Mouse (Mus musculus) liver, embryonic 13.5 days (tissue): ENCODE results near the gene Sprn. TPM values are rescaled to one million over a fixed set of nuclear protein-coding genes. Genes with fewer than 3 reads are reported as not detected.
A peak's percentile ranks its signal among the peaks of the same experiment; 100 is the strongest.

Experiments
- ATAC-seq: fragments of 200-750 bp; cut with Nextera tagmentation; 2 replicates; pipeline ENCODE4 v1.8.0; 2017; ENCODE audit warnings: low read depth, mild to moderate bottlenecking, moderate number of reproducible peaks, moderate library complexity
- DNase-seq: peaks from one replicate; pipeline ENCODE4 v3.0.0; 2022
- H3K27ac ChIP-seq: fragments of 300-500 bp; sonication (generic); 2 replicates; pipeline ENCODE4 v1.5.1; 2015; ENCODE audit warnings: moderate library complexity, mild to moderate bottlenecking, inconsistent platforms
- H3K27me3 ChIP-seq: fragments of 300-500 bp; sonication (generic); 2 replicates; pipeline ENCODE4 v1.6.1; 2015; ENCODE audit warnings: mild to moderate bottlenecking, inconsistent platforms
- H3K36me3 ChIP-seq: fragments of 300-500 bp; sonication (generic); 2 replicates; pipeline ENCODE4 v1.6.1; 2015; ENCODE audit warnings: mild to moderate bottlenecking, inconsistent platforms
- H3K4me1 ChIP-seq: fragments of 300-500 bp; sonication (generic); replicated peaks from 2 replicates; pipeline ENCODE4 v1.6.1; 2015; ENCODE audit warnings: inconsistent platforms
- H3K4me2 ChIP-seq: fragments of 300-500 bp; sonication (generic); 2 replicates; pipeline ENCODE4 v1.6.1; 2015; ENCODE audit warnings: inconsistent platforms, mild to moderate bottlenecking, moderate library complexity
- H3K4me3 ChIP-seq: fragments of 300-500 bp; sonication (generic); replicated peaks from 2 replicates; pipeline ENCODE4 v1.5.1; 2015; ENCODE audit warnings: mild to moderate bottlenecking, inconsistent platforms
- H3K9ac ChIP-seq: fragments of 300-500 bp; sonication (generic); 2 replicates; pipeline ENCODE4 v1.6.1; 2015; ENCODE audit warnings: mild to moderate bottlenecking, inconsistent platforms
- H3K9me3 ChIP-seq: fragments of 300-500 bp; sonication (generic); replicated peaks from 2 replicates; pipeline ENCODE4 v1.6.1; 2016; ENCODE audit warnings: inconsistent platforms
- WGBS: fragments of 180-500 bp; shearing (Covaris S2); methylation state at CpG from one replicate; pipeline ENCODE4 v1.1.7; 2015; ENCODE audit not compliant: insufficient replicate concordance; 5-methylcytosine and 5-hydroxymethylcytosine counted together
- polyA plus RNA-seq: library from polyadenylated mRNA; unstranded; fragments of >200 nt; fragmentation: Nextera tagmentation; extraction: Ambion mirVana; gene quantifications from 2 replicates; pipeline ENCODE4 v1.2.1, GENCODE M21; 2015

Sprn gene
- polyA plus RNA-seq = 0.02 TPM in 1 of 2 replicates, not detected in the other

DNA sequence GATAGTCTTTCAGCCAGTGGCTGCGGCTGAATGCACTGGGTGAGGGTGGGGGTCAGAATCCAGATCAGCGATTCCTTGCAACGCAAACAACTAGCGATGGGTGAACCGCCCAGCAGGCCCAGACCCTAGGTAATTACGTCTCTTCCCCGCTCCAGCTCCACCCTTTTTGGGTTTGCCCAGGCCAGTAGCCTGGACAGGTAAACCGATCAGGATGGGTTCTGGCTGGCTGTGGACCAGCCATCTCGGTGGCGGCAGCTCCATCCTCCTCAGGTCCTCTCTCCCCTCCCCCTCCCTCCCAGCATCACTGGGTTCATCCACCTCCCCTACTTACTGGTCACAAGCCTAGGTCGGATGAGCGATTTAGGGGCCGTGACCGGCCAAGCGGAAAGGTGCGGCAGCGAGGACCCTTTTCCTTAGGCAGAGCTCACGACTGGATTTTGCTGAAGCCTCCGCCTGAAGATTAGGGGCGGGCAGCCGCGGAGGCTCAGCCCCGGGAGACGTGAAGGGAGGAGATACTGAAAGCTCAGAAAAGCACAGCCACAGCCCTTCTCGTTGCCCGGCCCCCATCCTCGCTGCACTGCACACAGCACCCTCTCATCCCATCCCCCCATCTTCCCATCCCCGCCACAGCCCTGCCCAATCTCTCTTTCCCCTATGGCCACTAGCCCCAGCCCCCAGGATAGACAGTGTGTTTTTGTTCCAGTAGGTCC lies at the start of gene Sprn:
Sprn (minus strand) TSS at position 660 of the 710 bp plus-strand sequence.
- 10% methylated on average over 28 of the region's 28 CpGs for WGBS
- H3K9me3 ChIP-seq = no peaks in the 10 kb centered on the region
- no peak within 1 kb of the TSS for H3K27ac ChIP-seq
- peaks cover 6% of the 10 kb centered on the region; the same call in 1 of the 2 replicates for H3K36me3 ChIP-seq
- no peak within 1 kb of the TSS for H3K4me3 ChIP-seq
- ATAC-seq (no peak), DNase-seq (no peak)
- no peaks in the 10 kb centered on the region for H3K4me1 ChIP-seq
- H3K4me2 ChIP-seq = no peak within 1 kb of the TSS
- peaks cover 53% of the 10 kb centered on the region for H3K27me3 ChIP-seq
- no peak within 1 kb of the TSS for H3K9ac ChIP-seq

GRCm38 (mm10) chr7:140201090-140201489 lies 46.4 kb upstream of the Sprn start:
- 61% methylated on average over 4 of the region's 4 CpGs for WGBS
- no peak overlapping the region for H3K4me2 ChIP-seq
- ATAC-seq = peak; percentile 67

GRCm38 (mm10) chr7:140196002-140196401 lies 41.3 kb upstream of the Sprn start:
- H3K4me3 ChIP-seq = no peak overlapping the region
- DNase-seq = no peak
- H3K27me3 ChIP-seq = no peaks in the 10 kb centered on the region
- WGBS = 56% methylated on average over 8 of the region's 8 CpGs
- no peak for ATAC-seq
- H3K27ac ChIP-seq = no peak overlapping the region
- no peaks in the 10 kb centered on the region for H3K36me3 ChIP-seq
- no peak overlapping the region for H3K9ac ChIP-seq
- no peaks in the 10 kb centered on the region for H3K9me3 ChIP-seq
- H3K4me2 ChIP-seq = no peak overlapping the region
- peaks cover 9% of the 10 kb centered on the region for H3K4me1 ChIP-seq

More at GRCm38 (mm10) chr7:140201090-140201489, 46.4 kb upstream of the Sprn start:
- peaks cover 22% of the 10 kb centered on the region for H3K4me1 ChIP-seq
- no peaks in the 10 kb centered on the region for H3K27me3 ChIP-seq
- H3K9me3 ChIP-seq = no peaks in the 10 kb centered on the region
- DNase-seq = no peak
- H3K36me3 ChIP-seq = no peaks in the 10 kb centered on the region
- H3K4me3 ChIP-seq = no peak overlapping the region
- no peak overlapping the region for H3K27ac ChIP-seq
- H3K9ac ChIP-seq = no peak overlapping the region

DNA sequence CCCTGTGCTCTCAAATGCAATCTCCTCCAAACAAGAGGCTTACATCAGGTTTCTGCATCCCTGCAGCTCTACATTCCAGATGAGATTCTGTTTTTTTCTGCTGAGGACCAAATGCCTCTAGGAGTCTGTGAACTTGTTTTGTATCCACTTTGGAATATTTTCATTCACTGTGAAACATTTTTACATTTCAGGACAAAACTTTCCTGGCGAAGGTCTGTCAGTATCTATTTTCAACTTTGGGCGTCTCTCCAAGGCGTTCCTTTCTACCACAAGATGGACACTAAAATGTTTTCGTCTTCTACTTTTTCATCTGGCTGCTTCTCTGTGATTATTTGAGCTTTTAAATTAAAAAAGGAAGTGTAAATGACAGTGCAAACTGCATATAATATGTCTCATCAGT lies 39.4 kb upstream of the Sprn start:
- Histone ChIP-seq H3K27ac (no peak overlapping the region), H3K4me3 (no peak overlapping the region), H3K9ac (no peak overlapping the region), H3K4me1 (no peaks in the 10 kb centered on the region; the same call in 1 of the 2 replicates), H3K4me2 (no peak overlapping the region), H3K27me3 (no peaks in the 10 kb centered on the region), H3K36me3 (no peaks in the 10 kb centered on the region), H3K9me3 (no peaks in the 10 kb centered on the region)
- ATAC-seq (no peak), DNase-seq (no peak)
- WGBS = 64% methylated on average over 4 of the region's 4 CpGs

DNA sequence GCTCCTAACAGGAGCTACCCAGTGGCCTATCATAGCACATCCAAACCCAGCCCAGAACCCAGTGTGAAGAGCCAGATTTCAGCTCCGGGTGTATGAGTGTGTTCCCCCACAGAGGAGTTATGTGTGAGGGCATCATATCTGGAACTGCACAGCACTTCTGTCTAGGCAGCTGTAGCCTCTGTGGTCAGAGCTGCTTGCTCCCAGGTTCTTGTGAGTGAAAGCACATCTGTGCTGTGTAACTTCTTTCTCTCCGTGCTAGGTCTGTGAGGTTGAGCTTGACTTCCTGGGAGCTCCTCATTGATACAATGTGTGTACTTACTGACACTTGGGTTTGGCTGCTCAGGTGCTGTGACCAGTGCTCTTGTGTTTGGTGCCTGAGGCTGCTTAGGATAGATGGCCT lies 38.2 kb upstream of the Sprn start:
- H3K36me3 ChIP-seq = no peaks in the 10 kb centered on the region
- no peak overlapping the region for H3K27ac ChIP-seq
- H3K9me3 ChIP-seq = no peaks in the 10 kb centered on the region
- DNase-seq (no peak), ATAC-seq (no peak)
- no peaks in the 10 kb centered on the region for H3K27me3 ChIP-seq
- no peaks in the 10 kb centered on the region; the same call in 1 of the 2 replicates for H3K4me1 ChIP-seq
- no peak overlapping the region for H3K4me2 ChIP-seq
- 48% methylated on average over 2 of the region's 2 CpGs for WGBS
- no peak overlapping the region for H3K4me3 ChIP-seq
- H3K9ac ChIP-seq = no peak overlapping the region

DNA sequence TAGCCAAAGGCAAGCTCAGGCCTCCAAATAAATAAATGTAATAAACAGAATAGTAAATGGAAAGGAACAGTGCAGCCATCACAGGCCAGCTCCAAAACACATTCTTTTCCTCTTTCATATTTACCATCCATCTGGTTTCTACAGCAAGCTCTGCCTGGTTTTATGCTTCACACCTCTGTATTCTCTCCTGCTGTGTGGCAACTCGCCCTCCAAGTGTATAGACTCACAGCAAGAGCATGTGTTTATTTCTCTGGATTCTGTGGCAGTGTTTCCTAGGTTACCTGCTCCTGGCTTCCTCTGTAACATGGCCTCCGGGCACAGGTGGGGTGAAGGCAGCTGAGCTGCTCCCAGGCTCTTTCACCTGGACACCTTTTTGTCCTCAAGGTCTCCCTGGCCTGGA lies 37.8 kb upstream of the Sprn start:
- no peak for ATAC-seq
- DNase-seq = no peak
- no peaks in the 10 kb centered on the region for H3K9me3 ChIP-seq
- no peaks in the 10 kb centered on the region; the same call in 1 of the 2 replicates for H3K4me1 ChIP-seq
- 35% methylated on average over 2 of the region's 2 CpGs for WGBS
- H3K9ac ChIP-seq = no peak overlapping the region
- H3K27me3 ChIP-seq = no peaks in the 10 kb centered on the region
- no peak overlapping the region for H3K4me3 ChIP-seq
- no peak overlapping the region for H3K4me2 ChIP-seq
- no peaks in the 10 kb centered on the region for H3K36me3 ChIP-seq
- H3K27ac ChIP-seq = no peak overlapping the region

GRCm38 (mm10) chr7:140190435-140190834 lies 35.8 kb upstream of the Sprn start:
- no peak overlapping the region for H3K4me2 ChIP-seq
- no peak overlapping the region for H3K9ac ChIP-seq
- no peak overlapping the region for H3K4me3 ChIP-seq
- WGBS = 63% methylated on average over 1 of the region's 1 CpGs
- no peaks in the 10 kb centered on the region for H3K36me3 ChIP-seq
- H3K9me3 ChIP-seq = no peaks in the 10 kb centered on the region
- no peak for DNase-seq
- no peaks in the 10 kb centered on the region; the same call in 1 of the 2 replicates for H3K4me1 ChIP-seq
- no peak for ATAC-seq
- no peak overlapping the region for H3K27ac ChIP-seq
- no peaks in the 10 kb centered on the region for H3K27me3 ChIP-seq

DNA sequence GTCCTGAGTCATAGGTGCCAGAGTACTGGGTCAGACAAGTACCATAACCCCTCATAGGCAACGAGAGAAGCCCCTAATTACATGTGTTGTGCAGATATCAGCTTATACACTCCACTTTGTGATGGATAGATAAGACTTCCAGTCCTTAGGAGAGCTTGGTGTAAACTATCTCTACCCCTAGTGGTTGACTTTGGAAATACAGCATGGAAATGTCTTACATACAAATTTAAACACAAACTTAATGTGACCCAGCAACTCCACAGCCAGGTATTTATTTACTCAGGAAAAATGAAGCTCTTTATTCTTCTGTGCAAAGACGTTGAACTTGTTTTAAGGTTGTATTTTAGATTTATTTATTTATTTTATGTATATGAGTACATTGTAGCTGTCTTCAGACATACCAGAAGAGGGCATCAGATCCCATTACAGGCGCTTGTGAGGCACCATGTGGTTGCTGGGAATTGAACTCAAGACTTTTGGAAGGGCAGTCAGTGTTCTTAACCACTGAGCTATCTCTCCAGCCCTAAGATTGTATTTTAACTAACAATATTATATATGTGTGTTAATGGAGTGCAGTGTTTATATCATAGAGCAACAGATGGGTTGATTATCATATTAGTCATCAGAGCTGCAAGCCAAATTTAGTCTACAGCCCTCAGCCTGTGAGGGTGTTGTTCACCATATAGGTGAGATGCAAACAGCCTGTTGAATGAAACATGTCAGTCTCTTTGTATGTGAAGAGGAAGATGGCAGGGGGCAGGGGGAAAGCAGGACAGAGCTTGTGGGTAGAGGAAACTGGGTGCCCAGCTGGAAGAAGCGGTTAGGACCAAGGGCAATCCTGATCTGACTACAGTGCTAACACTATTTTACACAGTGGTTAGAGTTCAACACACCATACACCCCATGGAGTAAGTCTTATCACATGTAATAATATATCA lies 34.0 kb upstream of the Sprn start:
- Histone ChIP-seq H3K9me3 (no peaks in the 10 kb centered on the region), H3K27ac (no peak overlapping the region), H3K36me3 (no peaks in the 10 kb centered on the region), H3K27me3 (no peaks in the 10 kb centered on the region), H3K9ac (no peak overlapping the region), H3K4me3 (no peak overlapping the region), H3K4me2 (no peak overlapping the region), H3K4me1 (no peaks in the 10 kb centered on the region; the same call in 1 of the 2 replicates)
- WGBS = 39% methylated on average over 4 of the region's 4 CpGs
- DNase-seq = no peak
- peak; percentile 66; the same call in 1 of the 2 replicates for ATAC-seq

GRCm38 (mm10) chr7:140187721-140188390 lies 33.2 kb upstream of the Sprn start:
- DNase-seq (no peak), ATAC-seq (no peak)
- 63% methylated on average over 7 of the region's 7 CpGs for WGBS
- no peak overlapping the region for H3K4me3 ChIP-seq
- no peak overlapping the region for H3K27ac ChIP-seq
- H3K4me2 ChIP-seq = no peak overlapping the region
- H3K4me1 ChIP-seq = no peaks in the 10 kb centered on the region; the same call in 1 of the 2 replicates
- no peaks in the 10 kb centered on the region for H3K9me3 ChIP-seq
- H3K36me3 ChIP-seq = no peaks in the 10 kb centered on the region
- no peak overlapping the region for H3K9ac ChIP-seq
- H3K27me3 ChIP-seq = no peaks in the 10 kb centered on the region

- Histone ChIP-seq H3K4me3 (no peak overlapping the region), H3K4me2 (no peak overlapping the region), H3K27me3 (no peaks in the 10 kb centered on the region), H3K27ac (no peak overlapping the region), H3K9ac (no peak overlapping the region), H3K4me1 (no peaks in the 10 kb centered on the region; the same call in 1 of the 2 replicates), H3K36me3 (no peaks in the 10 kb centered on the region), H3K9me3 (no peaks in the 10 kb centered on the region)
- ATAC-seq = no peak
- WGBS = 55% methylated on average over 18 of the region's 18 CpGs
- no peak for DNase-seq
These were observed 32.3 kb upstream of the Sprn start for GRCm38 (mm10) chr7:140186646-140187620.
